Mouse (Mus musculus): Measurements from ENCODE around the gene Slc26a11. TPM values are rescaled to one million over a fixed set of nuclear protein-coding genes. Genes with fewer than 3 reads are reported as not detected.
A peak's percentile ranks its signal among the peaks of the same experiment; 100 is the strongest.
"Not testable (repeated sequence)": the region's sequence is repeated elsewhere in the genome, so short reads cannot be mapped to it uniquely, and the experiment has no call there.

The Slc26a11 gene
- total RNA-seq, 2 experiments from 2014 or later = 2.4 to 3.5 TPM

DNA sequence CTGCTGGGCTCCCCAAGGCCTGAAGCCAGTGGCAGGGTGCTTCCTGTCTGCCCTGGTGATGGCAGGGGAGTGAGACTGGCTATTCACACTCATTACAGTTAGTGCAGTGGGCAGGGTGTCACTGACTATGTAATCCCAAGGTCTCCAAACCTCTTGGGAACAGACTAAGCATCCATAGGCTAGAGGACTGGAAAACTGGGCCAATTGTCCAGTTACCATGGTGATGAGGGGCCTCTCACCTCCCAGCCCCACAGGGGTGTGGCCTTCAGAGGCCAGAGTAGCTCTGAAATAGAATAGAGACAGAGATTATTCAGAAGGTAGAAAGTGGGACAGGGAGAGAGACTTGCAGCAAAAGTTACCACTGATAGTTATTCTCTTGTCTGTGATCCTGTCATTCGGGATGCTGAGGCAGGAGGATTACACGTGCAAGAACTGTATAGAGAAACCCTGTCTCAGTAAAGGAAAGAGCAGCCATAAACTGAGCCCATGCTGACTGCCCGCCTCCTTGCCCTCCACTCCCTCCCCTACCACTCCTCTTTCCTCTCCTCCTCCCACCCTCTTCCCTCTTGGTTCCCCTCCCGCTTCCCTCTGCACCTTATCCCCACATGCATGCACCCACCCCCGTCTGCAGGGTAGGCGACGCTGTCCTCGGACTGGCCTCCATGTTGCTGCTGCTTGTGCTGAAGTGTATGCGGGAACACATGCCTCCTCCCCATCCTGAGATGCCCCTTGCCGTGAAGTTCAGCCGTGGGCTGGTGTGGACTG, 7.6 kb downstream of the Slc26a11 start:
- DNase-seq = no peak

DNA sequence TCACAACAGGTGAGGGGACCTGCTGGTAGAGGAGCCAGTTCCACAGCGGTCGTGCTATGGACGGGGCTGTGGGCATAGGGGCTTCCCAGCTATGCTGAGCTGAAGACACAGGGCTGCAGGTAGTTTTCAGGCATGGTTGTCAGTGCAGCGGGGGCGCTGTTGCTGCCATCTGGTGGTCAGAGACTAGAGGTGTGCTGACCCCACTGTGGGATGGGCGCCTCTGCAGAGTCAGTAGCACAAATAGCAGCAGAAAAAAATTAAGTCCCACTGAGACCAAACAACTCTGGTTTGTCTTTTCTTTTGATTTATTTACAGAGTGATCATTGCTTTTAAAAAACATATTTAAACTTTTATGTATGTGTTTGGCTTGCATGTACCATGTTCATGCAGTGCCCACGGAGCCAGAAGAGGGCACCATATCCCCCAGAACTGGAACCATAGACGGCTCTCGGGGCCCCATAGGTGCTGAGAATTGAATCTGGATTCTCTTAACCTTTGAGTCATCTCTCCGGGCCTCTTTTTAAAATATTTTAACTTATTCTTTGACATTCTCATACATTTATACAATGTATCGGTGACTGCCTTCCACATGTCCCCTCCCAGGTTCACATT, 8.3 kb downstream of the Slc26a11 start:
- DNase-seq = peak; percentile 39

DNA sequence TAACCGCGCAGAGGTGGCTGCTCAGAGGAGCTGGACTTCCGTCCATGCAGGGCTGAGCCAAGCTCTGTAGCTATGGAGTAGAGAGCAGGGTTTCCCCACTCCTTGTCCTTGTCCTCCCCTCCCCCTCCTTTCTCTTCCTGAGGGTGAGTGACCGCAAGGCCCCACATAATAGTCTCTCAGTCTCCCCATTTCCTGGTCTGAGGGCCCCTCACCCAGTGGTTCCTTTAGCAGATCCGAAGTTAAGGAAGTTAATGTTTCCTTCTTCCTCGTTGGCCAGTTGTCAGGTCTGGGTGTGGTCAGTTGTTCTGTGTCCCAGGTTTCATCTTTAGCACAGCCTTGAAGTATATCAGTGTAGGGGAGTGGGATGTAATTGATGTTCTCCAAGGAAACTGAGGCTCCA, 20.1 kb downstream of the Slc26a11 start:
- DNase-seq = no peak

DNA sequence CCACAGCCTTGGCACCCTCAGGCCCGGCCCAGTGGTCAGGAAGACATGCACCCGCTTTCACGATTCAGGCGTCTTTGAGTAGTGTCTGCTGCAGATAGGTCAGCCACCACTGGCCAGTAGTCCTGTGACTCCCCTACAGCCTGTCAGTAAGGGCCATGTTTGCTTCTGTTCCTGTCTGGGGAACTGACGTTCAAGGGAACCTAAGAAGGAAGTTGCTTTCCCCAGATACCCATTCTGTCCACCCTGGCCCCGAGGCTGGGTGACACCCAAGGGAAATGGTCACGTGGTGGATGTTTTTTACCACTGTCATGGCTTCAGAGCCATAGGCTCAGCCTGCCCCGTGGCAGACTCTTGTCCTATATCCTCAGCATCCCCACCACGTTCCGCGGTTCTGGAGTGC, 22.0 kb downstream of the Slc26a11 start:
- DNase-seq = no peak

DNA sequence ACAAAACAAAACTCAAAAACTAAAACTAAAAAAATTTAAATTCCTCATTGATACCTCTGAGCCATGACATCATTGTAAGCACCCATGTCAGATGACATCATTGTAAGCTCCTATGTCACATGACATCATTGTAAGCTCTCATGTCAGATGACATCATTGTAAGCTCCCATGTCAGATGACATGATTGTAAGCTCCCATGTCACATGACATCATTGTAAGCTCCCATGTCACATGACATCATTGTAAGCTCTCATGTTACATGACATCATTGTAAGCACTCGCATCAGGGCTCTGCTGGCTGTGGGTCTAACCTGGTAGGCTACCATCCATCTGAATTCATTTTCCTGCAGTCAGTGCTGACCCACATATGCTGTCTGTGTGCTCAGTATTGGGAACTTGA, 23.2 kb downstream of the Slc26a11 start:
- DNase-seq = no peak

DNA sequence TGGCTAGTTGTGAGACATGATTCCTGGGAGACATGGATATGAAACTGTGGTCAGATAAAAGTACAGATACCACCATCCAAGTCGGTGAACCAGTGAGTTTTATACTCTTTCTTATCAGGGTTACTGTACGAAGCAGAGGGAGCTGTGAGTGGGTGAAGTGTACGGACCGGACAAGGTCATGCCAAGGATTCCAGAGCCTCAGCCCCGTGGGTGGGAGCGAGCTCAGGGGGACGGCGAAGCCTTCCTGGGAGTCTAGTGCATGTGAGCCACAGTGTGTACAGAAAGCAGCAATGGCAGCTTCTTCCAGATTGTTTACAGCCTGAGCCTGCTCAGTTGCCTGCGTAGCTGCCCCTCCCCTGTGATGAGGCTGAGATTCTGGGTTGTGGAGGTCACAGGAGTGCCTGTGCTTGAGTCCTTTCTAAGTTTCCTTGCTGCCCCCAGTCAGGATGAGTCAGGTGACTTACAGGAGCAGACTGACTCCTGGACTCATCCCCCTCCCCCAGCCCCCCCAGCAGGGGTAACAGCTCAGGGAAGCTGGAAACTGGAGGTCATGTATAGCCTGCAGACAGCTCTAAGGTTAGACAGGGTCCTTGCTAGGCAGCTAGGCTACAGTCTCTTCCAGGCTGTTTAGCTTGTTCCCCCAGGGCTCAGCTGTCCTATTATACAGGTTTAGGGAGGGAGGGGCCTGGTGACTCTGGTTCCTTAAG, 26.4 kb downstream of the Slc26a11 start:
- DNase-seq = no peak

DNA sequence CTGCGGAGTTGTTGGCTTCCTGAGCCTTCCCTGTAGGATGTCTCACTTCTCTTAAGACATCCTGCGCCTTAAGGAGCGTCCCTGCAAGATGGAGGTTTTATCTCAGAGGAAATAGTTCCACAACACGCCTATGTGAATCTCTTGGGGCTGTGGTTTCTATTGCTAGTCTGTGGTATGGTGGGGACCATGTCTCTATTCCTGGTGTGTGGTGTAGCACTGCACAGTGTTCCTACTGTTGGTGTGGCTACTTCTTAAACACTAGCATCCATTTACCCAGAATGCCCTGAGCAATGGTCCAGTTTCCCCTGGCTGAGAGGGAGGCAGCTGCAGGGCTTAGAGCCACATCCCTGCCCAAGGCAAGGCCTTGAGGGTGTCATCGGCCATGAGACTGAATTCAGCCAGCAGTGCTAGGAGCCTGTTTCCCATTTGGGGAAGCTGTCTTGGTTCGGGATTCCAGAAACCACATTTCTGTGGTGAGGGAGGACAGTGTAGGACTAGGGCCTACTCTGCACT, 27.0 kb downstream of the Slc26a11 start:
- no peak for DNase-seq

DNA sequence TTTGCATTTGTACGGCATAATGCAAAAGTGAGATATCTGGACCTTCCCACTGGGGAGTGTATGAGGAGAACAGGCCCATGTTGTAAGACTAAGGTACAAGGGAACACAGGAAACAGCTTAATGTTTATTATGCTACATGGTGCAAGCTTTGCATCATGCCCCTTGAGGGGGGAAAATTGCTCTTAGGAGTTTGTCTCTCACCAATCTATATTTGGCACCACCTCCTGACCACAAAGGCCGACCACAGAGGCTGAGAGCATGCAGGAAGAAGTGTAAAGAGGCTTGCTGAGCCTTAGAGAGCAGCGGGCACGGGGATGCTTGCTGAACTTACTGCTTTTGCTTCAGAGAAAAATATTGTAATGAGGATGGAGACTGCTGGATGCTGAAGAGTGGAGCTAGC, 29.5 kb downstream of the Slc26a11 start:
- DNase-seq = no peak

DNA sequence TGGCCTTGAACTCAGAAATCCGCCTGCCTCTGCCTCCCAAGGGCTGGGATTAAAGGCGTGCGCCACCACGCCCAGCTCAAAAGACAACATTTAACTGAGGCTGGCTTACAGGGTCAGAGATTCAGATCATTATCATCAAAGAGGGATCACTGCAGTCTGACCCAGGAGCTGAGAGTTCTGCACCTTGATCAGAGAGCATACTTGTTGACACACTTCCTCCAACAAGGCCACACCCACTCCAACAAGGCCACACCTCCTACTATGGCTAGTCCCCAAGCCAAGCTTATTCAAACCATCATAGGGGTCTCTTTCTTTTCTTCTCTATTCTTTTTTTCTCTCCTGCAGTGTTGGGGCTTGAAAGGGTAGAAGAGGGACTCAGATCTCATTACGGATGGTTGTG, 30.9 kb downstream of the Slc26a11 start:
- DNase-seq = no peak

DNA sequence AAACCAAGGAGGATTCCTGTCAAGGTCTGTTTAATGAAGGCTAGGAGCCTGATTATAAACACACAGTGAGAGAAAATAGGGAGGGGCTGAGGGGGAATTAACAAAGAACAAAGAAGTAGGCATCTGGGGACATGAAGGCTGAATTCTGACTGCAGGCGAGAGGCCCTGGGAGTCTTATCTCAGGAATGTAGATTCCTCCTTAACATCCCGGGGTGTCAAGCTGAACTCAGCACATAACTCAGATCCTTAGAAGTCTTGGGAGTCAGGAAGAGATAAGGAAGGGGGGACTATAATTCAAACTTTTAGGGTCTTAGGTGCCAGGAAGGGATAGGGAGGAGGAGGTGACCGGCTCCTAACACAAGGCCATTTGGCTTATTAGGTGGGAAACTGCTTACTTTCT, 31.9 kb downstream of the Slc26a11 start:
- not testable (repeated sequence) for DNase-seq

DNA sequence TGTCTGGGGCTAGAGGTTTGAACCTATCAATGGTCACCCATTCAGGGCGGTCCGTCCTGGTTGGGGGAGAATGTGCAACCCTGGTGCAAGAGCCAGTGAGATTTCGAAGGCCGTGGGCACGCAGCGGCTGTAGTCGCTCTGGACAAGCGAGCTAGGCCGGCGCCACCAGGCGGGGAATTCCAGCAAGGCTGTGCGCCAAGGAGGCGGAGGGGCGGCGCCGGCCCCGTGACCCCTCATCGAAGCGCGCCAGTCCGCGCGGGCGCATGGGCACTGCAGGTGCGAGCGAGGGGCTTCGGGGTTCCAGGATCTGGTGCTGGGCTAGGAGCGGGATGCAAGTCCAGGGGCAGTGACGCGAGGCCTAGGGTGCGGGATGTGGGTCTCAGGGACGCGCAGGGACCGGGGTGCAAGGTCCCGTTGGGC, 34.5 kb downstream of the Slc26a11 start:
- no peak for DNase-seq

DNA sequence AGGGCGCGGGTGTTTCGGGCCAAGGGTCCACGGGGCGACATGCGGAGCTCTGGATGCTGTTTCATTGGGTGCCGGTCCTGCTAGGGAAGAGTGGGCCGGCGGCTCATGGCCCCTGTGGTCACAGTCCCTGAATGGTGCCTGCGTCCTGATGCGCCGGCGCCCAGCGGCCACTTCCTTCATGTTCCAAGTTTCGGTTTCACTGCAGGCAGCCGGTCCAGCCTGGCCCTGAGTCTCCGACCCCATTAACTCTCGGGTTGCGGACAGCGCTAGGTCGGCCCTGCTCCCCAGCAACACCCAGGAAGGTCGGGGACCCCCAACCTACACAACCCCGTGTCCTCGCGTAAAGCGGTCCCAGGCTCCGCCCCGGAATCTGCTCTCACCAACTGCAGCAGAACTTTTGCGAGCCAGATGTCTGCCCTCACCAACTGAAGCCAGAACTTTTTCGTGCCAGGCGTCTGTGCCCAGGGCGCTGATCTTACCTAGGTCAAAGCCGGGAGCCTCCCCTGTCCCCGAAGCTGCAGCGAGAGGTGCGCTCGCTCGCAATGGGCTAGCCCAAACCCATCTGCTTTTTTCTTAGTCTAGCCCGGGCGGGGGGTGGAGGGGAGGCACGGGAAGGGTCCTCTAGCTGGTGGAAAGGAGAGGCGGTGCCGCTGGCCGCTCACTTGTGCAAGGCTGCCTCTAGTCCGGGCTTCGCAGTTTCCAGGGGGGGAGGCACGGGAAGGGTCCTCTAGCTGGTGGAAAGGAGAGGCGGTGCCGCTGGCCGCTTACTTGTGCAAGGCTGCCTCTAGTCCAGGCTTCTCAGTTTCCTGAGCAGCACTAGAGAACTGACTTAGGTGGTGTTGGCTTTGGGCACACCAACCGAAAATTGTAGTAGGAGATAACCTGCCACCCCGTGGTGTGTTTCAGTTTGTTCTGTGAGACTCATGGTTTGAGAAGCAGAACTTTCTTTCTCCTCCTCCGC, 35.2 kb downstream of the Slc26a11 start:
- peak; percentile 76 for DNase-seq

DNA sequence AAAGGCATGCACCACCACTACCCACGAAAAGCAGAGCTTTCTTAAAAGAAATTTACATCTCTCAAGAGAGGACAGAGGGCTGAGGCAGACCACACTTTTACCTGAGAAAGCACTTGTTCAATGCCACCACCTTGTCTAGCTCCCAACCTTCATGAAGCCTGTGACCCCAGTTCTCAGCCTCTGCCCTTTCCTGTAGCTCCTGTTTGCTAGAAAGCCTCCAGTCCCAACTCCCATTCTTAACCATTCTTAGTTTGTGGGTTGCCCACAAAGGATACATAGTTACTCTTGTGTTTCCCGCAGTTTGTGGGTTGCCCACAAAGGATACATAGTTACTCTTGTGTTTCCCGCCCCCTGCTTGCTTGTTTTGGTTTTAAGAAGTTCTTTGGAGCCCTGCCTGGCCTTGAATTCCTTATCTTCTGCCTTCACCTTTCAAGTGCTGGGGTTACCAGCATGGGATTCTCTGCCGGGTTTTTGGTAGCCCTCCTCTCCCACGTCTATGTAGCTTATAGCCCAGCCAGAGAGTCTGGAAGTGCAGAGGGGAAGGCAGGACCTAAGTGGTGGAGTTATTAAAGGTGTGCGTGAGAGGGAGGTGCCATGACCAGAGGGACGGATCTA, 36.1 kb downstream of the Slc26a11 start:
- DNase-seq = no peak

DNA sequence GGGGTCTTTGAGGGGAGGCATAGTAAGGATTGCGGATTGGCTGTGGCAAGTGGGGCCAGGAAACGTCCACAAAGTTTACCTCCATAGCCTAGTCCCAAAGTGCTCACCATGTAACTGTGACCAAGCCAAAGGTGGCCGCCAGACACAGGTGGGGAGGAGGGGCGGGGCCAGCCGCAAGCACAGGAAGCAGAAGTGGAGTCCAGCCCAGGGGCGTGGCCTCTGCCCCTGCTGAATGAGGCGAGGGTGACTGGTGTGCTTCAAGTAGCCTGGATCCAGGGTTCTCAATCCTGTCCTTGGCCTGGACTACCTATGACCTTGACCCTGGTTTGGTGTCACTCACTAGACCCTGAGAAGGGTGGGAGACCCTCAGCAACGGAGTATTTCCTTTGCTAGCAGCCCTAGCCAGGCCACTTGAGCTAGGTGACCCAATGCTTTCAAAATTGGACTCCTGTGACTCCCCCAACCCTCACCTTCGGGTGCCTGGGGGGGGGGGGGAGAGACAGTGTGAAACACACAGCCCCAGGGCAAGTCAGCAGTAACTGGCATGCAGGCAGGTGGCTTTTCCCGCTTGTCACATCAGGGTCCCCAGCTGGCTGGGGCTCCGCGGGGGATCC, 36.8 kb downstream of the Slc26a11 start:
- DNase-seq = peak; percentile 50

DNA sequence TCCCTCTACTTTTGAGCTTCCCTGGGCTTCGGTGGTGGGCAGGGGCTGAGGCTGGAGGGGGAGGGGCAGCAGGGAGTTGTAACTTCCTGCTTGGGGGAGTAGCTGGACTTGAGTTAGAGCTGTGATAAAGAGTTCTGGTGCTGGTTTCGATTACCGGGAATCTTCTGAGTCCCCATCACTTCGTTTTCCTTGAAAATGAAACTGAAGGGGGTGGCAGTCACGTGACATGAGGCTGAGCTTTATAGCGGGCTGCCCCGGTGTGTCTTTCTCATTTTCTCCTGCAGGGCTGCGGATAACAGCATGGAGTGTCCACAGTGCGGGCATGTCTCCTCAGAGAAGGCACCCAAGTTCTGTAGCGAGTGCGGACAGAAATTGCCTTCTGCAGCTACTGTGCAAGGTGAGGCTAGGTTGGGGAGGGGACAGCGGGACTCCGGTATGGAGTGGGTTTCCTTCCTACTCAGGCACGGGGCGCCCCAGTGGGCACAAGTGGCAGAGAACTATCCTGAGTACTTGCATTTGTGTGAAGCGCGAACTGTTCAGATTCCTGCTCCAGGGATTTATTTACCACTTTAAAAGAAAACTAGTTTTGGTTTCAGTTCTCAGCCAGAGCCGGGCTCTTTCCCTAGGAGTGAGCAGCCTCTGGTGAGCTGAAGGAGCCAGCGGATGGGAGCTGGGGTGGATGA, 37.6 kb downstream of the Slc26a11 start, which contains the start of gene Rnf213:
Gene Rnf213, plus strand, starts transcription at position 301 of the 683 bp plus-strand sequence.
- DNase-seq = peak; percentile 48

DNA sequence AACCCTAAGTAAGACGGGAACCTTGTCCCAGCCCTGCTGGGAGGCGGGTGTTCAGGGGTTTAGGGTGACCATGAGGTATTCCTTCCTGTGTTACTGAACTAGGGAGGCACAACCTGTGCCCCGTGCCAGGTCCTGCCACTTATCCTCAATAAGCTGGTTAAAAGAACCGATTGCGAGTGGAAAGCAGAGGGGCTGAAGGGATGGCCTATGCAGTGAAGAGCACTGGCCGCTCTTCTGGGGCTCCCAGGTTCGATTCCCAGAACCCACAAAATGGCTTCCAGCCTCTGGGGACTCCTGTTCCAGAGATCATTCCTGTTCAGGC, 38.1 kb downstream of the Slc26a11 start:
- no peak for DNase-seq

DNA sequence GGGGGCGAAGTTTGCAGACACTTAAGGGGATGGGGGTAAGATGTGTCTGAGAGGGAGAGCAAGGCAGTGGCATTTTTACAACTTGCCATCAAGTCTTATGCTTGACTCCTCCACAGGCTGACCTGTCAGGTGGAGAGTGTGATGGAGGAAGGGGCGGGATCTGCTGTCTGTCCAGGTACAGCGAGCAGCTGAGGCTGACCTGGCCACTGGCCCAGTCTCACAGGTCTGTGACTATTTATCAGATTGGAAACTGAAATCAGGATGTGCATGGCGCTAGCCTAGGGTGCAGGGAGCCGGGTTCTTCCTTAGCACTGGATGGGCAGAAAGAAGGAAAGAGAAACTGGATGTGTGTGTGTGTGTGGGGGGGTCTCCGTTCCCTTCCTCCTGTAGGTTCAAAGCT, 38.9 kb downstream of the Slc26a11 start:
- no peak for DNase-seq

DNA sequence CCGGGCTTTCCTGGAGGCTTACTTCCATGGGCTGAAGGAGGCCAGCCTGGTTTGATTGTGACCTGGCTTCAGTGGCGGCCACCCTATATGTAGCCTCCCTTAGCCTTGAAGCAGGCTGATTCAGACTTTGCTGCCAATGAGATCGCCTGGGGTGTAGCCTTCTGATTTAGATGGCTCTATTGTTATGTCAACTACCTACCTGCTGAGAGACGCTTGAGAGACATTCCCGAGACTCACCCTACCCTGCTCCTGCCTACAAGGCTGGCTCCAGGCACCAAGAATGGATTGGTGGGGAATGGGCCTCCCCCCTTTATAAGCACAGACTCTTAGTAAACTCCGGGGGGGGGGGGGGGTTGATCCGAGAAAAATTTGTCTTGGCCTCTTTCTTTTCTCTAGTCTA, 40.0 kb downstream of the Slc26a11 start:
- DNase-seq = no peak

DNA sequence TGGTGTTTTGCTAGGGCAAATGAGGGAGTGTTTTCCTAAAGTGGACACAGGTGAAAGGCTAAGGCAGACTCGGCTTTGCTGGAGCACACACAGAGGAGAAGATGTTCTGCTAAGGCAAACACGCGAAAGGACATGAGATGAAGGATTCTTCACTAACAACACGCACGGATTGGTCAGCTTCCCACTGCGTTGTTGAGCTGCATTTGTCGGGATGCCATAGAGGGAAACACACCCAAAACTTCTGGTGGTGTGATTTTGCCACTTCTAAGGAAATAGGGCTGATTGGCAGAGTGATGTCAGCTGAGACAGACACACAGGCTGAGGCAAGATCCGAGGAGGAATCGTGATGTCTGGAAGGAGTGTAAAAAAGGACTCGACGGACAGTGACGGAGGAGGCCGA, 40.6 kb downstream of the Slc26a11 start:
- DNase-seq = no peak

DNA sequence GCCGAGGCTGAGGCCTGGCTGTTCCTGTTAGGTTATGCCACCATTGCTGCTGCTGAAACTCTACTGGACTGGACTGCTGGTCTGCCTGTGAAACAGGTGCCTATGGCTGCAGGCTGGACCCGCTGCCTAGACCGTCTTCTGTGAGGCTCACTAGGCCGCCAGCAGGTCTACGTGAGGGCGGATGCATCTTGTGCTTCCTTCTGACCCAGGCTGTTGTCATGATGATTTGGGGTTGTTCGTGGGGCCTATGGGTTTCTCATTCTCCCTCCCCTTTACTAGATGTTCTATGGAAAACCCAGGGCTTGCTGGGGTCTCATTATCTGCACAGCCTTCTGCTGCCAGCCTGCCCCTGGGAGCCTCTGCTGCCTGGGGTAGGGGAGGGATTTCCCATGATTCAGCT, 41.1 kb downstream of the Slc26a11 start:
- DNase-seq = no peak
